Mouse (Mus musculus) thymus, adult 18-20 months (tissue): ENCODE results near the gene Mbd5.
A peak's percentile ranks its signal among the peaks of the same experiment; 100 is the strongest.

Source experiments
- DNase-seq, 2 experiments: peaks; one replicate each; pipeline ENCODE4 v3.0.0; 2022; ENCODE audit warnings: mixed read lengths in 2 of 2

Mbd5 gene

DNA sequence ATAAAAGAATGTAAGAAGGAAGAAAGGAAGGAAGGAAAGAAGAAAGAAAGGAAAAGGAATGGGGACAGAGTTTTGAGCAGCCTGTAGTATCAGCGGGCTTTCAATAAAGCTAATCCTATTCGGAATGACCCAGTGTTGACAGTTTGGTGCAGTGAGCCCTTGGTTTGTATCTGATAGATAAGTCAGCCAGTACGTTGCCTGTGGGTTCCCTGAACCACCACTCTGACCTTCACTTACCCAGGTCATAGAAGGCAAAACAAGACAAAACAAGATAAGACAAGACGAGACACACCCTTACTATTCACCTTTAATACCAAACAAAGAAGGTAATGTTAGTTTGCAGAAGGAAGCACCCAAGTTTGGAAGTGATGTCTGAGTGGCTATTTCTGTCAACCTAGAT lies 401.5 kb downstream of the Mbd5 start:
- no peak for DNase-seq

DNA sequence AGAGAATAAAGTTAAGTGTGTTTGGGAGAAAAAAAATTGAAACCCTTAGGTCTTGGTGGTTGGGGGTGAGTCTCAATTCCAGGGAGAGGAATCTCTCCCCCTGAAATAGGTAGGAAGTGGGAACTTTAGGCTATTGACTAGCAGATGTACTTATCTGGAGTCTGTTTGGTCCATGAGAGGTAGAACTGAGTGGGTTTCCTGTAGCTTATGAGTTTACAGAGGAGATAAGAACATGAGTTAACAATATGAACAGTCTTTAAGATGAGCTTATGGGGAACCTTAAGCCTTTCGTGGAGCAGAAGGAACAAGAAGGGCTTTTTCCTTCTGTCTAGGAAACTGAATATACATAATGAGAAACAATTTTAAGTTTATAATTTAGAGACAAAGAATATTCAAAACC lies 404.8 kb downstream of the Mbd5 start:
- no peak for DNase-seq

DNA sequence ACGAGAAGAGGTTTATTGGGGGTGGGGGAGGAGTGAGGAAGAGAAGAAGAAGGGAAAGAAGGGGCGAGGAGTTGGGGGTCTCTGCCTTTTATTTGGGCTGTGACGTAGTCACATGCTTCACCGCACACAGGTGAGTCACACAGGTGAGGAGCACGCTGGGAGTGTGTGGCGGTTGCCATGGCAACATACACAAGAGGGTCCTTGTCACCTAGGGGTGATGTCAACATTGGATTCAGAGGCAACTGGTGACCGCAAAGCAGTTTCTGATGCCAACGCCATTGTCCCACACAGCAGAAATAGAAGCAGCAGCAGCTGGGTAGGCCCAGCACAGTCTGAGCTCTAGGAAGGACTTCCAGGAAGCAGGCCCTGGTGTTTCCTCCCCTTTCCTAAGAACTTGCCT lies 406.6 kb downstream of the Mbd5 start:
- no peak for DNase-seq

DNA sequence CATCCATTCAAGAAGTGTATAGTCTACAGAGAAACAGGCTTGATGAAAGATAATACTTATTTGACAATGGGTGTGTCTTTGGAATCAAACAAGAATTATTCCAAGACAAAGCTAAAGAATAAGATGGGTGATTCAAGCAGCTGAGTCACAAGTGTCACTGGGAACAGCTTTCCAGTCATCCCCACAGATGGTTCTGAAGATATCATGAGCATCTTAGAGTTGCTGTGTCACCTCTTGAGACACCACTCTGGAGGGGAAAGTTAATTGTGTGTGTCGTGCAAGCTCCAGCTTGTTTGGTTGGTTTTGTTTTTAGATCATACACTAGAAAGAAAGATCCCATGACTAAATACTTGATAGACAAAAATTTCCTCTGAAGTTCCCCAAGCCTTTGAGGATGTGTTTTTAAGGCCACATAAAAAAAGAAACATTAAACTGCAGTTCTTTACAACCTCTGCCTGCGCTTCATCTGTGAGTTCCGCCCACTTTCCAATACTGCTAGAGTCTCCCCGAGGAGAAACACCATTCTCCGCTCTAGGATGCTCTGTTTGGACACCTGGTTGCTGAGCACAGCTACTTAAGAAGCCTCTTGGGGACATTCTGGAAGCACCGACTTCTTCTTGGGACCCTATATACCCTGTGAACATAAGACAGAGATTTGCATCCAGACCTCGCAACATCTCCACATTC lies 409.0 kb downstream of the Mbd5 start:
- no peak for DNase-seq

DNA sequence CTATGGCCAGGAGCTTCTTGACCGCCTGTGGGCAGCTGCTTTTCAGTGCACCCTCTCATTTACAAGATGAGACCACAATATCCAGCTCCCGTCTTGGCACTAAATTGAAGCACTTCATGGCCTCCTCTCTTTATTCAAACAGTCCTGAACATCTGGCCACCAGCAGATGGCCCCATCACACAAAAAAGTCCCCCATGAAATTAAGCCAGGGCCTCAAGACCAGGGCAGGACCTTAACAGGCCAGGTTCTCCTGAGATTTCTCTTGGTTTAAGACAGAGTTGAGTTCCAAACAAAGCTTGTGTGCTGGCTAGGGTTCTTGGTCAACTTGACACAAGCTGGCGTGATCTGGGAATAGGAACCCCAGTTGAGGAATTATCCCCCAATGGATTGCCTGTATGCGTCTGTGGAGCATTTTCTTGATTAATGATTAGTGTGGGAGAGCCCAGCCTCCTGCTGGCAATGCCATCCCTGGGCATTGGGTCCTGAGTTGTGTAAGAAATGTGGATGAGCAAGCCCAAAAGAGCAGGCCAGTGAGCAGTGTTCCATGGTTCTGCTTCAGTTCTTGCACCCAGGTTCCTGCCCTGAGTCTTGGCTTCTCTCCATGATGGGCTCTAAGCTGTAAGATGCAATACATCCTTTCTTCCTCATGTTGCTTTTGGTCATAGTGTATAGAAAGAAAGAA lies 409.7 kb downstream of the Mbd5 start:
- peak in 1 of 2 experiments; percentile 6 for DNase-seq

DNA sequence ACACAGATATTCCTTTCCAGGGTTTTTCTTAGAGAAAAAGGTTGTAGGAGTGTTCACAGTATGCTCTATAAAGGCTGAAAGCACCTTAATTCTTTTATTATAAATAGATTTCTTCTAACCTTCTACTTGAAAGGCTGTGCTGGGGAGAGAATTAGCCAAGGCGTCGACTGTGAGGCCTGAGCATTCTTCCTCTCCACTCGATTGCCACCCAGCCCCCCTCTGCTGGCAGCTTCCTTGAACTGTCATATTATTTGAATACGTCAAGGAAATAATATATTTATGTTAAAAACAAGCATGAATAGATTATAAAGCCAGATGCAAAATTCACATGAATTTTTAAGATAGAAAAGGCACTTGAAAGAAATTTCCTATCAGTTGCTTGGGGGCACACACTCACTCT lies 410.4 kb downstream of the Mbd5 start:
- no peak for DNase-seq

DNA sequence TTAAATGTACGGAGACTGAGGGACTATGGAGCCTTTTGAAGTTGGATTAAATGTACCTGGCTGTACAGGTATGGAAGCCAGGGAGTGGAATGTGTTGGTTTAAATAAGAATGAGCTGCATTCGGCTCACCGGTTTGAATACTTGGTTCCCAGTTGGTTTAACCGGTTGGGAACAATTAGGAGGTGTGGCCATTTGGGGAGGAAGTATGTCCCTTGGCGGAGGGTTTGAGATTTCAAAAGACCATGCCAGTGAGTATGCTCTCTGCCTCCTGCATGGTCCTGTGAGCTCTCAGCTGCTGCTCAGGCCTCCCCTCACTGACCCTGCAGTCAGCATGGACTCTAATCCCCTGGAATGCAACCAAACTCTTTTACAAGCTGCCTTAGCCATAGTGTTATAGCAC lies 415.2 kb downstream of the Mbd5 start:
- DNase-seq: no peak

DNA sequence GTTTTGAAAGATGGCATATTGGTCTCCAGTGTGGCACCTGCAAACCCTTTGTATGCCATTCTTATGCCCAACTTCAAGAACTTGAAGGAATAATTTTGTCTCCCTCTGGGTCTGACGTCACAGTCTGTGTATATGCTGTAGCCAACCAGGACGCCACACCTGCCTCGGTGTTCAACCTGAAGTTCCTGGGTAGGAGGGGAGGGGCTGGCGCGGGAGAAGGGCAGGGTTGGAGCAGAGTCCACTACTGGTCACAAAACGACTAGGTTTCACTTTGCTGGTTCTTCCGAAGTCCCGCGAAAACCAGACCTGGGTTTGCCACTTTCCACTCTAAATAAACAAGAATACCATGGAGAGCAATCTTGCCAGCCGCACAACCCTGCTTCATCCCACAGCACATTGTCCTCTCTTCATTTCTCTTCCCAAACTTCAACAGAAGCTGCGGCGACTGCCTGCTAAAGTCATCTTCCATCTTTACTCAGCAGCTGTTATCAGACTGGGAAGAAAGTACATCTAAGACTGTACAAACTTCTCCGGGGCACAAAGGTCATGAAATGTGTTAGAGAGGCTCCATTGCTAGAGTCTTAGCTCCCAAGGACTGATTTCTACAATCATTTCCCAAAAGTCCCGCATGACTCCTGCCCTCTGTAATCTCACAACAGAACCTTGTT lies 417.7 kb downstream of the Mbd5 start:
- DNase-seq: no peak

DNA sequence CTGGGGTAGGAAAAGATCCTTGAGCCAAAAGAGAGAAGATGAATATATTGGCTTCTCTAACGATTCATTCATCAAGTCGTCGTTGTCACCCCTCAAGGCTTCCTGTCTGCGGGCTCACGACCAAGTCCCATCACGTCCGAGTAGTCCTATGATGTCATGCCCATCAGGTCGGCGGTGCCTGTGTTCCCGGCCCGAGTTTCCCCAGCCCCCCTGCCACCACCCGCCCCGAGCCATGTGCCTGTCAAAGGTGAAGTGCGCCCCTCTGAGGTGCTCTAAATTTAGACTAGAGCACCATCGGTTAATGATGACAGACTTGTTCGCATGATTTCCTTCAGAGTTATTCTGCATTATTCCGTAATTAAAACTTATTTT lies 418.2 kb downstream of the Mbd5 start:
- DNase-seq: no peak

DNA sequence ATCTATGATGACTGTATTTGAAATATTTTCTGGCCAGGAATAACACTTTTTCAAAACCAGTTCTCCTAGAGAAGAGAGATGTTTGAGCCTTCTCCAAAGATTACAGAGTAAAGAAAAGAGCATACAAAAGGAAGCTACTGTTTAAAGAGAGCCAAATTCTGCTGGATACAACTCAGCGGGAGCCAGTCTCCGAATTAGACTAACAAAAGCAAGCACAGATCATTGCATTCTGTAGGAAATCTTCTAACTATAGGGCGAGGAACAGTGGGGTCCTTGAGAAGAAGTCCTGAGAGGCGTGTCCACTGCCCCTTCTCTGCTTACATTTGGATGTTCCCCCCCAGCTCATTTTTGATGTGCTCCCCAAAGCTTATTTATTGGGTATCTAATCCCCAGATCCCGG lies 422.3 kb downstream of the Mbd5 start:
- no peak for DNase-seq

DNA sequence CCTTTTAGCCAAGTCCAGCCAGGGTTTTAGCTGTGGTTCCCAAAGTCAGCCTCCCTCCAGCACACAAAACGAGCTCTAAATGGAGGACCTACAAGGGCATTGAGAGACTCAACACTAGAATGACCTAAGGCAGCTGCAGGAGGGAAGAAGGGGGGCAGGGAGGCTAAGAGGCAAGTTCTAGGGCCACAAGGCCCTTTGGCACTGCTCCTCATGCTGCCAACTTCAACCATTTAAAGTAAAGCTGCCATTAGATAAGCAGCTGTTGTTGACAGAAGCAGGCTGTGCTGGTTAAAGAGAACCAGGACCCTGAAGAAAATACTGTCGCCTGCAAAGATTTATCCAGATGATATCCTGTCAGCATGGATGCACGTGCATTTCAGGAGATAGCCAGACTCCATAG lies 423.3 kb downstream of the Mbd5 start:
- DNase-seq: no peak
